Mouse (Mus musculus) neural tube, embryonic 12.5 days (tissue): Measurements from ENCODE around the gene Hdac10. TPM values are rescaled to one million over a fixed set of nuclear protein-coding genes. Genes with fewer than 3 reads are reported as not detected.

Experiments
- ATAC-seq: fragments of 200-750 bp; cut with Nextera tagmentation; 2 replicates; pipeline ENCODE4 v1.8.0; 2017; ENCODE audit warnings: low read depth, mild to moderate bottlenecking, moderate TSS enrichment, moderate library complexity; ENCODE audit not compliant: low FRiP score
- H3K27ac ChIP-seq: fragments of 300-500 bp; sonication (generic); 2 replicates; pipeline ENCODE4 v1.5.1; 2016
- H3K27me3 ChIP-seq: fragments of 300-500 bp; sonication (generic); replicated peaks from 2 replicates; pipeline ENCODE4 v1.6.1; 2016; ENCODE audit warnings: mild to moderate bottlenecking
- H3K36me3 ChIP-seq: fragments of 300-500 bp; sonication (generic); 2 replicates; pipeline ENCODE4 v1.6.1; 2016; ENCODE audit warnings: mild to moderate bottlenecking
- H3K4me1 ChIP-seq: fragments of 300-500 bp; sonication (generic); 2 replicates; pipeline ENCODE4 v1.6.1; 2016
- H3K4me2 ChIP-seq: fragments of 300-500 bp; sonication (generic); replicated peaks from 2 replicates; pipeline ENCODE4 v1.6.1; 2016; ENCODE audit warnings: mild to moderate bottlenecking
- H3K4me3 ChIP-seq: fragments of 300-500 bp; sonication (generic); 2 replicates; pipeline ENCODE4 v1.5.1; 2016
- H3K9ac ChIP-seq: fragments of 300-500 bp; sonication (generic); 2 replicates; pipeline ENCODE4 v1.6.1; 2016; ENCODE audit warnings: mild to moderate bottlenecking
- H3K9me3 ChIP-seq: fragments of 300-500 bp; sonication (generic); 2 replicates; pipeline ENCODE4 v1.6.1; 2016; ENCODE audit warnings: mild to moderate bottlenecking
- WGBS: fragments of 180-500 bp; shearing (Covaris S2); methylation state at CpG from one replicate; pipeline ENCODE4 v1.1.7; 2016; 5-methylcytosine and 5-hydroxymethylcytosine counted together
- microRNA-seq: library from miRNA; unstranded; fragments of <30 nt; microRNA quantifications from one replicate; pipeline ENCODE4, GENCODE M21; 2017
- polyA plus RNA-seq: library from polyadenylated mRNA; unstranded; fragments of >200 nt; fragmentation: Nextera tagmentation; extraction: Ambion mirVana; gene quantifications from 2 replicates; pipeline ENCODE4 v1.2.1, GENCODE M21; 2016

The Hdac10 gene
- polyA plus RNA-seq, 1 experiment from 2014 or later: 25.1 TPM

GRCm38 (mm10) chr15:89083906-89084305 lies 44.6 kb downstream of the Hdac10 start:
- H3K4me2 ChIP-seq: no peak overlapping the region
- 85% methylated on average over 1 of the region's 1 CpGs for WGBS
- H3K4me3 ChIP-seq: no peak overlapping the region
- peaks cover 67% of the 10 kb centered on the region for H3K36me3 ChIP-seq
- peaks cover 8% of the 10 kb centered on the region for H3K4me1 ChIP-seq
- H3K27ac ChIP-seq: no peak overlapping the region
- ATAC-seq: no peak
- no peak overlapping the region for H3K9ac ChIP-seq
- H3K27me3 ChIP-seq: no peaks in the 10 kb centered on the region
- no peaks in the 10 kb centered on the region for H3K9me3 ChIP-seq

- Histone ChIP-seq H3K36me3 (peaks cover 27% of the 10 kb centered on the region), H3K4me2 (0 out of 2 replicates have a peak overlapping the region, but pooled peaks have one; percentile 88), H3K27ac (no peak overlapping the region), H3K27me3 (no peaks in the 10 kb centered on the region), H3K9me3 (no peaks in the 10 kb centered on the region), H3K9ac (no peak overlapping the region; the same call in 1 of the 2 replicates), H3K4me3 (no peak overlapping the region), H3K4me1 (peaks cover 36% of the 10 kb centered on the region)
- ATAC-seq: no peak
- WGBS: 77% methylated on average over 9 of the region's 9 CpGs
Observed at GRCm38 (mm10) chr15:89078208-89078836, 50.2 kb downstream of the Hdac10 start.

GRCm38 (mm10) chr15:89076156-89076731 lies 52.3 kb downstream of the Hdac10 start:
- Histone ChIP-seq H3K27ac (peak overlapping the region; percentile 64; the same call in 1 of the 2 replicates), H3K4me3 (peak overlapping the region; percentile 87), H3K27me3 (no peaks in the 10 kb centered on the region), H3K9ac (peak overlapping the region; percentile 97), H3K36me3 (peaks cover 8% of the 10 kb centered on the region; the same call in 1 of the 2 replicates), H3K4me1 (peaks cover 36% of the 10 kb centered on the region), H3K4me2 (peak overlapping the region; percentile 88), H3K9me3 (no peaks in the 10 kb centered on the region)
- ATAC-seq: peak; percentile 77
- WGBS: 1% methylated on average over 34 of the region's 39 CpGs

- Histone ChIP-seq H3K9ac (peak overlapping the region; percentile 97), H3K27me3 (0 out of 2 replicates have a peak, but pooled peaks cover 4% of the 10 kb centered on the region), H3K4me2 (peak overlapping the region; percentile 88), H3K9me3 (no peaks in the 10 kb centered on the region), H3K4me3 (peak overlapping the region; percentile 87), H3K27ac (peak overlapping the region; percentile 64; the same call in 1 of the 2 replicates), H3K4me1 (peaks cover 36% of the 10 kb centered on the region), H3K36me3 (peaks cover 1% of the 10 kb centered on the region; the same call in 1 of the 2 replicates)
- peak; percentile 92 for ATAC-seq
- under 1% methylated on average over 52 of the region's 59 CpGs for WGBS
Observed at GRCm38 (mm10) chr15:89075478-89076147, 52.9 kb downstream of the Hdac10 start.

- Histone ChIP-seq H3K27me3 (peaks cover 7% of the 10 kb centered on the region), H3K4me3 (peak within 1 kb of the TSS; percentile 87), H3K27ac (peak within 1 kb of the TSS; percentile 64; the same call in 1 of the 2 replicates), H3K4me2 (peak within 1 kb of the TSS; percentile 88), H3K4me1 (peaks cover 36% of the 10 kb centered on the region), H3K36me3 (no peaks in the 10 kb centered on the region), H3K9me3 (no peaks in the 10 kb centered on the region), H3K9ac (peak within 1 kb of the TSS; percentile 97)
- WGBS: 30% methylated on average over 11 of the region's 11 CpGs
- ATAC-seq: no peak
Observed at GRCm38 (mm10) chr15:89074613-89075477, 53.7 kb downstream of the Hdac10 start, which contains the start of gene Trabd. Gene Trabd (plus strand): TSS chr15:89075124.

GRCm38 (mm10) chr15:89073993-89074603 lies 54.4 kb downstream of the Hdac10 start:
- ATAC-seq: no peak
- Histone ChIP-seq H3K4me2 (peak overlapping the region; percentile 88; the same call in 1 of the 2 replicates), H3K27ac (no peak overlapping the region), H3K4me1 (peaks cover 36% of the 10 kb centered on the region), H3K36me3 (no peaks in the 10 kb centered on the region), H3K9ac (0 out of 2 replicates have a peak overlapping the region, but pooled peaks have one; percentile 97), H3K27me3 (peaks cover 15% of the 10 kb centered on the region), H3K9me3 (no peaks in the 10 kb centered on the region), H3K4me3 (no peak overlapping the region)
- WGBS: 90% methylated on average over 10 of the region's 10 CpGs

Small RNA genes within 50 kb of the gene (microRNA-seq; reads per million reads assigned to microRNA genes)
- gene Mir7118: not detected

Other genes starting within 250 kb of the Hdac10 start
- gene Ttll8, start 174.3 kb downstream of the Hdac10 start, polyA plus RNA-seq: not detected in 2 replicates
- gene Mlc1, start 149.7 kb downstream of the Hdac10 start, polyA plus RNA-seq: 2.8 and 4.1 TPM in 2 replicates
- gene Mov10l1, start 145.8 kb downstream of the Hdac10 start, polyA plus RNA-seq: not detected in 2 replicates
- 1.5 and 2.0 TPM in 2 replicates for gene Panx2, start 69.0 kb downstream of the Hdac10 start, polyA plus RNA-seq
- 49.6 and 51.2 TPM in 2 replicates for gene Trabd, start 53.6 kb downstream of the Hdac10 start, polyA plus RNA-seq
- gene Selenoo, start 39.6 kb downstream of the Hdac10 start, polyA plus RNA-seq: 23.2 and 27.2 TPM in 2 replicates
- 18.7 and 20.6 TPM in 2 replicates for gene Tubgcp6, start 5.6 kb downstream of the Hdac10 start, polyA plus RNA-seq
- gene Mapk12, start 12.0 kb upstream of the Hdac10 start, polyA plus RNA-seq: 11.7 and 13.4 TPM in 2 replicates
- gene Mapk11, start 20.9 kb upstream of the Hdac10 start, polyA plus RNA-seq: 45.7 and 46.6 TPM in 2 replicates
- gene Plxnb2, start 52.1 kb upstream of the Hdac10 start, polyA plus RNA-seq: 123 and 126 TPM in 2 replicates
- 55.5 and 62.6 TPM in 2 replicates for gene Dennd6b, start 67.8 kb upstream of the Hdac10 start, polyA plus RNA-seq
- 56.9 and 69.7 TPM in 2 replicates for gene Ppp6r2, start 82.9 kb upstream of the Hdac10 start, polyA plus RNA-seq
- 88.9 and 90.5 TPM in 2 replicates for gene Sbf1, start 186.6 kb upstream of the Hdac10 start, polyA plus RNA-seq
- not detected in 2 replicates for gene Adm2, start 194.0 kb upstream of the Hdac10 start, polyA plus RNA-seq
- gene Miox, start 205.7 kb upstream of the Hdac10 start, polyA plus RNA-seq: not detected in 2 replicates
- gene Lmf2, start 227.0 kb upstream of the Hdac10 start, polyA plus RNA-seq: 38.8 and 42.2 TPM in 2 replicates
- gene Ncaph2, start 227.0 kb upstream of the Hdac10 start, polyA plus RNA-seq: 133 and 139 TPM in 2 replicates
- 7.8 and 8.8 TPM in 2 replicates for gene Sco2, start 245.1 kb upstream of the Hdac10 start, polyA plus RNA-seq
- 1.6 and 1.7 TPM in 2 replicates for gene Tymp, start 248.3 kb upstream of the Hdac10 start, polyA plus RNA-seq